Mouse (Mus musculus): ENCODE data around the gene Krt222.

Krt222 gene

GRCm38 (mm10) chr11:99231049-99231816, 12.7 kb downstream of the Krt222 start:
- DNase-seq: no peak

GRCm38 (mm10) chr11:99230261-99231048, 13.4 kb downstream of the Krt222 start, which contains the start of gene Smarce1:
Gene Smarce1, minus strand, starts transcription at chr11:99231017.
- peak; percentile 73 for DNase-seq

GRCm38 (mm10) chr11:99229641-99230260, 14.1 kb downstream of the Krt222 start:
- DNase-seq: no peak

DNA sequence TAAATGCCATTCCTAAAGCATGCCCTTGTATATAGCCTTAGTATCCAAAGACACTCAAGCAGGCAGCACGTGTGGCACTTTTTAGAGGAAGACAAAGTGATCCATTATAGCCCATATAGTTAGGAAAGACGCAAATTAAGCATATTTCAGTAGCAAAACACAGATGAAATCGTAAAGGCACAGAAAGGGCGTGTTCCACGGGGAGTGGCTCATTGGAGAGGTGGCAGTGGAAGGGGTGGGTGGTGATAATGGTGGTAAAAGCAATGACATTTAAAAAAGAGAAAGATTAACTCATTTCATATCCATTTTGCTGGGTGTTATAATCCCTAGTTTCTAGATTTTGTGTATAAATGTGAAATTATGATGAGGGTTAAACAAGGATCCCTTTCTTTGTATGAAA, 17.6 kb downstream of the Krt222 start:
- DNase-seq: no peak

- no peak for DNase-seq
Measured at GRCm38 (mm10) chr11:99223310-99223709, 20.6 kb downstream of the Krt222 start.

DNA sequence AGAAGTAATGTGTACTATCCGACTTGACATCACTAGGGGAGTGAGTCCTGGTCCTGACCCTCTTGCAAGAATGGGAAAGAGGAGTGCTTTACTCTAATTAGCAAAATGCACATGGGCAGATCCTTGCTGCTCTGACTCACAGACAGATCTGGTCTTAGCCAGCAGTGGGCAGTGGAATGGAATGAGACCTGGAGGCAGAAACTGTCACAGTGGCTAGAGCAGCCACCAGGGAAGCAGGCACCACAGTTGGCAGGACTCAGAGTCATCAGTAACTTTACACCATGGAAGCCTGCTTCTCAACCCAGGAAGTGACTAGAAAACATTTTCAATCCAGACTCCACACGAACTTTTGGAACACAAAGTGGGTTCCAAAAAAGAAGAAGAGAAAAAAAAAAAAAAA, 22.1 kb downstream of the Krt222 start:
- peak; percentile 12 for DNase-seq

GRCm38 (mm10) chr11:99217248-99217986, 26.5 kb downstream of the Krt222 start:
- DNase-seq: no peak

GRCm38 (mm10) chr11:99216181-99216580, 27.7 kb downstream of the Krt222 start:
- no peak for DNase-seq

GRCm38 (mm10) chr11:99212693-99213092, 31.2 kb downstream of the Krt222 start:
- no peak for DNase-seq

- no peak for DNase-seq
Measured at GRCm38 (mm10) chr11:99211964-99212363, 31.9 kb downstream of the Krt222 start.

GRCm38 (mm10) chr11:99208105-99208669, 35.7 kb downstream of the Krt222 start:
- DNase-seq: no peak

- DNase-seq: no peak
Measured at GRCm38 (mm10) chr11:99207449-99207848, 36.4 kb downstream of the Krt222 start.

- DNase-seq: no peak
Measured at GRCm38 (mm10) chr11:99206954-99207353, 36.9 kb downstream of the Krt222 start.

DNA sequence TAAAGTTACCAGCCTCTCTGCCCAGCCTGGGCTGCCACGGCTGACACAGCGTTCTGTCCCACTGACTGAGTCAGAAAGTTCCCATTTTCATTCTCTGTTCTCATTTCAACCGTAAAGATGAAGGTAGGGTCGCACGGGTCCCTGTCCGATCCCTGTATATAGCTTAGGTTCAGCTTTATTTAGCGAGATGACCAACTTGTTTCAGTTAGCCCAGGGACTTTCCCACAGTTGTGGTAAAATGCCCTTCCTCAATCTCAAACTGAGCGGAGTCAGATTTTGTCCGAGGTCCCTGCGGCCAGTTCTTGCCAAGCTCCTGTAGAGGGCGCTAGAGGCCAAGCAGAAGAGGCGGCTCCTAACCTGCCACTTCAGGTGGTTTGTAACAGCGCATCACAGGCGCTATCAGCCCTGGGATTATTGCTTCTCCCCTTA, 54.7 kb downstream of the Krt222 start:
- DNase-seq: peak; percentile 61

GRCm38 (mm10) chr11:99187348-99187747, 56.5 kb downstream of the Krt222 start:
- DNase-seq: no peak

- no peak for DNase-seq
Measured at GRCm38 (mm10) chr11:99186836-99187235, 57.0 kb downstream of the Krt222 start.

Data from kidney, adult 9 months (tissue).